Mouse (Mus musculus): ENCODE results near the gene Mgmt. TPM values are rescaled to one million over a fixed set of nuclear protein-coding genes. Genes with fewer than 3 reads are reported as not detected.

The Mgmt gene
- total and polyA plus RNA-seq, 3 experiments, result not detected

GRCm38 (mm10) chr7:137038946-137039320 is 144.5 kb downstream of the Mgmt start (continued):
- no peak for TF ChIP-seq HCFC1 (IDR thresholded peaks at IDR 0.05; ENCODE audit: low read depth, low read length)

DNA sequence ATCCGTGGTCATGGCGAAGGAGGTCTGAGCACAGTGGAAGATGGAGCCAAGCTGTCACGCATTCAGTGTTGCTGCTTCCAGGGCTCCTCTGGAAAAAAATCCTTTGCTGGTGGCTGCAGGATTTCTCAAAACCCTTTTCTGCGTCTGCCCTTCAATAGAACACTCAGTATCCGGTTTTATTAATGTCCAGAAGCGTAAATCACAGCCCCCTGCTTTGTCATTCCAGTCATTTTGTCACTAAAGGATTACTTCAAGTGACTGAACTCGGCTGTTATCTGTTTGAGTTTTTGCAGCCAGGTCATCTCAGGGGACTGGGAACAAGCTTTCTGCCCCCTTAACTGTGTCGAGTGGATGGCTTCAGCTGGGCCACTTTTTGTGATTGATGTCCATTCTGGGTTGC is 146.2 kb downstream of the Mgmt start:
- Histone ChIP-seq H3K4me3 (ENCODE audit: control insufficient read depth in 1 of 2, insufficient read depth in 1 of 2, low read depth in 2 of 2, low read length in 2 of 2) (no peak overlapping the region), H3K36me3 (ENCODE audit: control insufficient read depth in 1 of 2, insufficient read depth in 2 of 2, low read length in 2 of 2) (no peaks in the 10 kb centered on the region), H3K9me3 (replicated peaks; ENCODE audit: insufficient read depth, low read length) (no peaks in the 10 kb centered on the region), H3K9ac (ENCODE audit: control insufficient read depth, low read depth, low read length, poor library complexity, severe bottlenecking) (no peak overlapping the region), H3K27me3 (ENCODE audit: control insufficient read depth in 1 of 2, insufficient read depth in 2 of 2, low read length in 2 of 2) (no peaks in the 10 kb centered on the region), H3K4me1 (ENCODE audit: control insufficient read depth in 1 of 2, insufficient read depth in 2 of 2, low read length in 2 of 2) (no peaks in the 10 kb centered on the region), H3K79me2 (ENCODE audit: control insufficient read depth, insufficient read depth, low read length, poor library complexity) (no peaks in the 10 kb centered on the region), H3K27ac (ENCODE audit: control insufficient read depth, low read depth, low read length) (no peak overlapping the region)
- TF ChIP-seq HCFC1 (IDR thresholded peaks at IDR 0.05; ENCODE audit: low read depth, low read length), result no peak
- TF ChIP-seq RAD21 (IDR thresholded peaks at IDR 0.05; ENCODE audit: low read depth, low read length), result no peak
- no peak for TF ChIP-seq MYB (IDR thresholded peaks at IDR 0.05; ENCODE audit: low read depth, low read length)
- TF ChIP-seq MAFK (IDR thresholded peaks at IDR 0.05; ENCODE audit: borderline replicate concordance, low read depth, low read length), result no peak
- no peak for TF ChIP-seq CHD2 (IDR thresholded peaks at IDR 0.05; ENCODE audit: low read length)
- DNase-seq (ENCODE audit: low read depth, low spot score), result no peak

- no peaks in the 10 kb centered on the region for H3K79me2 ChIP-seq (ENCODE audit: control insufficient read depth, insufficient read depth, low read length, poor library complexity)
- H3K9ac ChIP-seq (ENCODE audit: control insufficient read depth, low read depth, low read length, poor library complexity, severe bottlenecking), result no peak overlapping the region
- H3K36me3 ChIP-seq (ENCODE audit: control insufficient read depth in 1 of 2, insufficient read depth in 2 of 2, low read length in 2 of 2), result no peaks in the 10 kb centered on the region
- DNase-seq (ENCODE audit: low read depth, low spot score), result no peak
- H3K9me3 ChIP-seq (replicated peaks; ENCODE audit: insufficient read depth, low read length), result no peaks in the 10 kb centered on the region
- H3K27me3 ChIP-seq (ENCODE audit: control insufficient read depth in 1 of 2, insufficient read depth in 2 of 2, low read length in 2 of 2), result no peaks in the 10 kb centered on the region; a peak in 1 of 4 replicates
- no peaks in the 10 kb centered on the region for H3K4me1 ChIP-seq (ENCODE audit: control insufficient read depth in 1 of 2, insufficient read depth in 2 of 2, low read length in 2 of 2)
- no peak overlapping the region for H3K4me3 ChIP-seq (ENCODE audit: control insufficient read depth in 1 of 2, insufficient read depth in 1 of 2, low read depth in 2 of 2, low read length in 2 of 2)
- TF ChIP-seq TBP (IDR thresholded peaks at IDR 0.05; ENCODE audit: low read depth, low read length), result no peak
- TF ChIP-seq HCFC1 (IDR thresholded peaks at IDR 0.05; ENCODE audit: low read depth, low read length), result no peak
- no peak for TF ChIP-seq UBTF (IDR thresholded peaks at IDR 0.05; ENCODE audit: borderline replicate concordance, insufficient read depth, low read depth, low read length)
- TF ChIP-seq SIN3A (IDR thresholded peaks at IDR 0.05; ENCODE audit: low read length), result no peak
- TF ChIP-seq ELF1 (IDR thresholded peaks at IDR 0.05; ENCODE audit: low read depth, low read length), result no peak
- TF ChIP-seq GABPA (IDR thresholded peaks at IDR 0.05; ENCODE audit: low read depth, low read length), result no peak
- no peak for TF ChIP-seq MAFK (IDR thresholded peaks at IDR 0.05; ENCODE audit: borderline replicate concordance, low read depth, low read length)
- no peak for TF ChIP-seq MYB (IDR thresholded peaks at IDR 0.05; ENCODE audit: low read depth, low read length)
- no peak for TF ChIP-seq ETS1 (IDR thresholded peaks at IDR 0.05; ENCODE audit: low read depth, low read length)
- no peak for TF ChIP-seq JUND (IDR thresholded peaks at IDR 0.05; ENCODE audit: low read depth, low read length)
- TF ChIP-seq ZNF384 (IDR thresholded peaks at IDR 0.05; ENCODE audit: low read depth, low read length), result no peak
- TF ChIP-seq CHD1 (IDR thresholded peaks at IDR 0.05; ENCODE audit: low read depth, low read length), result no peak
- TF ChIP-seq USF1 (IDR thresholded peaks at IDR 0.05; ENCODE audit: low read depth, low read length), result no peak
- no peak for TF ChIP-seq BHLHE40 (IDR thresholded peaks at IDR 0.05; ENCODE audit: borderline replicate concordance, low read depth, low read length)
- TF ChIP-seq ZMIZ1 (IDR thresholded peaks at IDR 0.05; ENCODE audit: low read depth, low read length), result no peak
- TF ChIP-seq RCOR1 (IDR thresholded peaks at IDR 0.05; ENCODE audit: low read depth, low read length), result no peak
- no peak overlapping the region for H3K27ac ChIP-seq (ENCODE audit: control insufficient read depth, low read depth, low read length)
Measured at GRCm38 (mm10) chr7:137046891-137047290, 152.5 kb downstream of the Mgmt start.
